Mouse (Mus musculus): ENCODE results near the gene Nsf.

The Nsf gene

GRCm38 (mm10) chr11:103772505-103773386 lies 181.1 kb downstream of the Nsf start:
- no peak for DNase-seq (ENCODE audit: low spot score in 2 of 2)
